Mouse (Mus musculus) C2C12 (cell line): ENCODE measurements around the gene Eif4g3.

ENCODE experiments used
- CEBPB ChIP-seq: IDR thresholded peaks from one replicate; pipeline ENCODE4 v1.6.1; 2011; ENCODE audit warnings: low read depth, mild to moderate bottlenecking, control low read depth, moderate library complexity
- CTCF ChIP-seq: IDR thresholded peaks from one replicate; pipeline ENCODE4 v1.5.1; 2011; ENCODE audit not compliant: control insufficient read depth, insufficient read depth, insufficient read length
- MAX ChIP-seq: IDR thresholded peaks from one replicate; pipeline ENCODE4 v1.6.1; 2011; ENCODE audit warnings: mild to moderate bottlenecking, control low read depth
- MYOD1 ChIP-seq: IDR thresholded peaks from one replicate; pipeline ENCODE4 v1.6.1; 2011; ENCODE audit warnings: low read depth; ENCODE audit not compliant: control insufficient read depth, insufficient read length
- MYOG ChIP-seq: IDR thresholded peaks from one replicate; pipeline ENCODE4 v1.6.1; 2011; ENCODE audit not compliant: control insufficient read depth, insufficient read length; ENCODE audit errors: extremely low read depth
- USF1 ChIP-seq: IDR thresholded peaks from one replicate; pipeline ENCODE4 v1.6.1; 2011; ENCODE audit warnings: low read depth, mild to moderate bottlenecking, control low read depth, moderate library complexity

GRCm38 (mm10) chr4:138044841-138045500 is 52.1 kb downstream of the Eif4g3 start:
- TF ChIP-seq CTCF (no peak), MAX (no peak), MYOG (no peak), MYOD1 (no peak), CEBPB (no peak), USF1 (no peak)
